Mouse (Mus musculus): Measurements from ENCODE around the gene Susd2.

GRCm38 (mm10) chr10:75676819-75677565, 33.2 kb upstream of the Susd2 start:
- TF ChIP-seq CTCF (IDR thresholded peaks at IDR 0.05; ENCODE audit: borderline replicate concordance, insufficient read depth, low read depth, low read length) (no peak), POLR2A (IDR thresholded peaks at IDR 0.05; ENCODE audit: borderline replicate concordance, insufficient read depth, low read length) (no peak)
